Mouse (Mus musculus): ENCODE data around the gene Prpf6. TPM values are rescaled to one million over a fixed set of nuclear protein-coding genes. Genes with fewer than 3 reads are reported as not detected.

The Prpf6 gene
- polyA plus RNA-seq, 1 experiment from 2014 or later = 32.3 TPM

DNA sequence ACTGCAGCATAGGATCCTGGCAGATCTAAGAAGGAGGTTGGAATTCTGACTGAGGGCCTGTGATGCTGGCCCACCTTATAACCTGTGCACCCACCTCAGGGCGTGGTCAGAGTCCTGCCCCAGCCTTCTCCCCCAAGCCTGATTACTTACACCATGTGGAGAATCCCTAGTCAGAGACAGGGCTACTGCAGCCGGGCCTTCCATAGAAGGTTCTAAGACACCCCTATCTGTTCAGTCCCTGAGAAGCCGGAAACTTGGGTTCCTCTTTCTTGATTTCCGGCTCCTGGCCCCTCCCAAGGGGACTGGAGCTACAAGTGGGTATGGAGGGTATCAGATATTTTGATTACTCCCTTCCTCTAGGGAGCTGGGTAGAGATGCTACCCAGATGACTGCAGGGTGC, 99.9 kb downstream of the Prpf6 start:
- Histone ChIP-seq H3K27me3 (replicated peaks; ENCODE audit: insufficient read depth, low read length) (no peaks in the 10 kb centered on the region), H3K4me2 (replicated peaks; ENCODE audit: low read depth, low read length) (no peak overlapping the region), H3K9me3 (ENCODE audit: low read length) (no peaks in the 10 kb centered on the region), H3K27ac (ENCODE audit: low read length) (no peak overlapping the region), H3K36me3 (ENCODE audit: insufficient read depth, low read length) (peaks cover 14% of the 10 kb centered on the region; the same call in 1 of the 2 replicates), H3K9ac (replicated peaks; ENCODE audit: low read depth) (no peak overlapping the region), H3K4me1 (ENCODE audit: insufficient read depth, low read depth, low read length) (peaks cover 6% of the 10 kb centered on the region; the same call in 1 of the 2 replicates), H3K4me3 (ENCODE audit: low read depth, low read length) (no peak overlapping the region)
- DNase-seq (ENCODE audit: low spot score) = no peak
- 80% methylated on average over 4 of the region's 4 CpGs for WGBS
- no peak for ATAC-seq
- no peak for TF ChIP-seq EP300 (IDR thresholded peaks at IDR 0.05)

GRCm38 (mm10) chr2:181692304-181692703, 100.6 kb downstream of the Prpf6 start:
- WGBS = 81% methylated on average over 3 of the region's 3 CpGs
- DNase-seq (ENCODE audit: low spot score) = no peak
- no peak overlapping the region for H3K4me3 ChIP-seq (ENCODE audit: low read depth, low read length)

DNA sequence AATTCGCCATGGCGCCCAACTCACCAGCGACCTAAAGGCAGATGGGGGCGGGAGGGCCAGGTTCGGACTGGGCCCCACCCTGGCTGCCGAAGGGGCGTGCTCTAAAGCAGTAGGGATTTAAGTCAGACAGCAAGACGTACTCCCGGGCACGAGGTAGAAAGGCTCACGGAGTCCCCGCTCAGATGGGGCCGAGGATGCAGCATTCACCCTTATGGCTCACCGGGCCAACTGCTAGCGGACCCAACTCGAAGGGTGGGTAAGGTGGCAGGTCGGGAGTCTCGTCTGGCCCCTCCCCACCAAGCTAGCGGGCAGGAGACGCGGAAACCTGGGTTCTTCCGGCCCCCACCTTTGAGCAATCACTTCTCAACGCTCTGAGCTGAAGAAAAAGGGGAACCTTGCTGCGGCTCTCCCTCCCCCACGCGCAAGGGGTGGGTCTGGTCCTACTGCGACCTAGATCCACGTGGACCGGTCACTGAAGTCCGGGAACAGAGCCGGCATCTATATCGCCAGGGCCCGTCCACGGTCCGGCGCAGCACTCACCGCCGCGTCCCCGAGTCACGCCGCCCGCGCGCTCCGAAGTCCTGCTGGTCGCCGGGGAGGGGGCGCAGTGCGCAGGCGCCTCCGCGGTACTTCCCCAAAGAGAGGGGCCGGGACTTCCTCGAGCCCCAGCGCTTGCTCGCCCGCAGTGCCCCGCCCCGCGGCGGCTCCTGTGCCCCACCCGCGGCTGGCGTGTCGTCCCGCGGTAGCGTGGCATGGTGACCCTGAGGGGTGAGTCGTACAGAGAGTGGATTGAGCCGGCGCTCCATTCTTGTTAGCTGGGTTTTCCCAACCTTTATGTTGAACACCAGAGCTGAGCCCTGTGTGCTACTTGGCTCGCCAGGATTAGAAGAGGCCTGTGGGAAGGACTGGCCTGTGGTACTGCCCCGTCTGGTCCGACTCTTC, 101.9 kb downstream of the Prpf6 start, which contains the start of gene Rgs19:
Gene Rgs19 (minus strand): TSS at position 639 of the 942 bp plus-strand sequence.
- no peaks in the 10 kb centered on the region for H3K27me3 ChIP-seq (replicated peaks; ENCODE audit: insufficient read depth, low read length)
- peaks cover 6% of the 10 kb centered on the region; the same call in 1 of the 2 replicates for H3K4me1 ChIP-seq (ENCODE audit: insufficient read depth, low read depth, low read length)
- ATAC-seq = peak; percentile 93
- H3K4me2 ChIP-seq (replicated peaks; ENCODE audit: low read depth, low read length) = peak within 1 kb of the TSS; percentile 86
- TF ChIP-seq CTCF (IDR thresholded peaks at IDR 0.05) (peak; percentile 28), EP300 (IDR thresholded peaks at IDR 0.05) (no peak)
- H3K9me3 ChIP-seq (ENCODE audit: low read length) = no peaks in the 10 kb centered on the region
- peak within 1 kb of the TSS; percentile 43; the same call in 1 of the 2 replicates for H3K27ac ChIP-seq (ENCODE audit: low read length)
- H3K36me3 ChIP-seq (ENCODE audit: insufficient read depth, low read length) = 0 out of 2 replicates have a peak, but pooled peaks cover 5% of the 10 kb centered on the region
- peak; percentile 90 for DNase-seq (ENCODE audit: low spot score)
- WGBS = under 1% methylated on average over 71 of the region's 75 CpGs
- H3K4me3 ChIP-seq (ENCODE audit: low read depth, low read length) = peak within 1 kb of the TSS; percentile 62
- peak within 1 kb of the TSS; percentile 51 for H3K9ac ChIP-seq (replicated peaks; ENCODE audit: low read depth)

More at GRCm38 (mm10) chr2:181692304-181692703, 100.6 kb downstream of the Prpf6 start:
- Histone ChIP-seq H3K4me1 (ENCODE audit: insufficient read depth, low read depth, low read length) (peaks cover 6% of the 10 kb centered on the region; the same call in 1 of the 2 replicates), H3K4me2 (replicated peaks; ENCODE audit: low read depth, low read length) (peak overlapping the region; percentile 86; the same call in 1 of the 2 replicates), H3K9ac (replicated peaks; ENCODE audit: low read depth) (no peak overlapping the region), H3K36me3 (ENCODE audit: insufficient read depth, low read length) (peaks cover 14% of the 10 kb centered on the region; the same call in 1 of the 2 replicates), H3K27ac (ENCODE audit: low read length) (no peak overlapping the region), H3K27me3 (replicated peaks; ENCODE audit: insufficient read depth, low read length) (no peaks in the 10 kb centered on the region), H3K9me3 (ENCODE audit: low read length) (no peaks in the 10 kb centered on the region)
- TF ChIP-seq CTCF (IDR thresholded peaks at IDR 0.05) (no peak), EP300 (IDR thresholded peaks at IDR 0.05) (no peak)
- no peak for ATAC-seq

DNA sequence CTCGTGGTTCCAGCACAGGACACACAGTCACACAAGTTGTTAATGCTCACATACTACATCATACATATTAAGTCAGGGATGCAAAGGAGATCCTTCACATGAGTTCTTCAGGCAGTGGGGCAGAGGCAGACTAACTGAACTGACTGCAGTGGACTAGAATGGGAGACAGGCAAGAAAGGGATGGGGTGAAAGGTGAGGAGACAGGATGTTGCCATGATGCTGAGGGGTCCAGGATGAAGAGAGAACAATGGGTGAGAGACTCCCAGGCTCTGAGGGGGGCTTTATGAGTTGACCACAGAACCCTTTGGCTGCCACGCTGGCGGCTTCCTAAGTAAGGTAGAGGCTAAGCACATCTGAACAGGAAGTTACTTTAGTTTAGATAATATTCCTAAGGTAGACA, 102.9 kb downstream of the Prpf6 start:
- no peak for ATAC-seq
- WGBS = 84% methylated on average over 3 of the region's 3 CpGs
- TF ChIP-seq EP300 (IDR thresholded peaks at IDR 0.05) = no peak
- no peak for TF ChIP-seq CTCF (IDR thresholded peaks at IDR 0.05)

DNA sequence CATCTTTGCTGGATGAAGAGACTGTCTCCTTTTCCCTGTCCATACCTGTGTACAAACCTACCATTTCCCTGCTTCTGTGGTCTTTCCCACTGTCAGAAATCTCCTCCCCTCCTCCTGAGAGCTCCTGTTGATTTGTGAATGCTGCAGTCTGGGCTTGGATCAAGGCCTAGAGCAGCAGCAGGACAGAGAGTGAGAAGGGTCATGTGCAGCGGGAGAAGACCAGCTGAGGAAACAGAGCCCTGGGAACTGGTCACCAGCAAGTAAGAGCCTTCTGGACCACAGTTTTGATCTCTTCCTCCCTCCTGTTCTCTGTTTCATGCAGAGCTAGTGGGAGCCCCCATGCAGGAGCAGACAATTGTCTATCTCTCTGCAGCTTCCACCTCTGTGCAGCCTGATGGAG, 104.1 kb downstream of the Prpf6 start:
- ATAC-seq (no peak), DNase-seq (ENCODE audit: low spot score) (no peak)
- Histone ChIP-seq H3K9ac (replicated peaks; ENCODE audit: low read depth) (no peak overlapping the region), H3K4me3 (ENCODE audit: low read depth, low read length) (no peak overlapping the region), H3K4me1 (ENCODE audit: insufficient read depth, low read depth, low read length) (peaks cover 6% of the 10 kb centered on the region; the same call in 1 of the 2 replicates), H3K9me3 (ENCODE audit: low read length) (no peaks in the 10 kb centered on the region), H3K27ac (ENCODE audit: low read length) (no peak overlapping the region), H3K27me3 (replicated peaks; ENCODE audit: insufficient read depth, low read length) (no peaks in the 10 kb centered on the region), H3K36me3 (ENCODE audit: insufficient read depth, low read length) (no peaks in the 10 kb centered on the region), H3K4me2 (replicated peaks; ENCODE audit: low read depth, low read length) (no peak overlapping the region)
- TF ChIP-seq CTCF (IDR thresholded peaks at IDR 0.05) (no peak), EP300 (IDR thresholded peaks at IDR 0.05) (no peak)
- 59% methylated on average over 1 of the region's 1 CpGs for WGBS

More for the DNA sequence above, 102.9 kb downstream of the Prpf6 start:
- Histone ChIP-seq H3K4me2 (replicated peaks; ENCODE audit: low read depth, low read length) (no peak overlapping the region), H3K27me3 (replicated peaks; ENCODE audit: insufficient read depth, low read length) (no peaks in the 10 kb centered on the region), H3K4me1 (ENCODE audit: insufficient read depth, low read depth, low read length) (peaks cover 6% of the 10 kb centered on the region; the same call in 1 of the 2 replicates), H3K27ac (ENCODE audit: low read length) (no peak overlapping the region), H3K36me3 (ENCODE audit: insufficient read depth, low read length) (no peaks in the 10 kb centered on the region), H3K9ac (replicated peaks; ENCODE audit: low read depth) (no peak overlapping the region), H3K9me3 (ENCODE audit: low read length) (no peaks in the 10 kb centered on the region), H3K4me3 (ENCODE audit: low read depth, low read length) (no peak overlapping the region)
- no peak for DNase-seq (ENCODE audit: low spot score)

GRCm38 (mm10) chr2:181696801-181697420, 105.2 kb downstream of the Prpf6 start:
- WGBS = 67% methylated on average over 33 of the region's 33 CpGs

More at GRCm38 (mm10) chr2:181696801-181697420, 105.2 kb downstream of the Prpf6 start:
- H3K27ac ChIP-seq (ENCODE audit: low read length) = no peak overlapping the region
- H3K9me3 ChIP-seq (ENCODE audit: low read length) = no peaks in the 10 kb centered on the region
- no peak overlapping the region for H3K4me2 ChIP-seq (replicated peaks; ENCODE audit: low read depth, low read length)
- peaks cover 6% of the 10 kb centered on the region; the same call in 1 of the 2 replicates for H3K4me1 ChIP-seq (ENCODE audit: insufficient read depth, low read depth, low read length)
- no peak overlapping the region for H3K4me3 ChIP-seq (ENCODE audit: low read depth, low read length)
- no peaks in the 10 kb centered on the region for H3K36me3 ChIP-seq (ENCODE audit: insufficient read depth, low read length)
- H3K27me3 ChIP-seq (replicated peaks; ENCODE audit: insufficient read depth, low read length) = no peaks in the 10 kb centered on the region
- TF ChIP-seq CTCF (IDR thresholded peaks at IDR 0.05) (no peak), EP300 (IDR thresholded peaks at IDR 0.05) (no peak)
- ATAC-seq (no peak), DNase-seq (ENCODE audit: low spot score) (no peak)
- H3K9ac ChIP-seq (replicated peaks; ENCODE audit: low read depth) = no peak overlapping the region

All from lung, postnatal 0 days (tissue).